Mouse (Mus musculus): ENCODE data around the gene Grhl1. TPM values are rescaled to one million over a fixed set of nuclear protein-coding genes. Genes with fewer than 3 reads are reported as not detected.
A peak's percentile ranks its signal among the peaks of the same experiment; 100 is the strongest.

Gene Grhl1
- polyA plus RNA-seq, 1 experiment from 2014 or later = 0.48 TPM

GRCm38 (mm10) chr12:24645901-24646300 lies 73.8 kb downstream of the Grhl1 start:
- H3K27me3 ChIP-seq (ENCODE audit: control insufficient read depth, insufficient read depth, low read length) = no peaks in the 10 kb centered on the region
- H3K4me1 ChIP-seq (ENCODE audit: control insufficient read depth, insufficient read depth, low read length) = peaks cover 3% of the 10 kb centered on the region; the same call in 1 of the 2 replicates
- H3K36me3 ChIP-seq (ENCODE audit: control insufficient read depth, insufficient read depth, low read length) = no peaks in the 10 kb centered on the region
- H3K4me3 ChIP-seq (ENCODE audit: low read depth, low read length) = no peak overlapping the region
- H3K4me2 ChIP-seq (ENCODE audit: low read depth, low read length) = no peak overlapping the region
- H3K27ac ChIP-seq (ENCODE audit: low read depth, low read length) = no peak overlapping the region
- 85% methylated on average over 6 of the region's 6 CpGs for WGBS
- H3K9me3 ChIP-seq (ENCODE audit: control insufficient read depth, low read length) = no peaks in the 10 kb centered on the region
- ATAC-seq (ENCODE audit: low read depth) = no peak
- no peak overlapping the region for H3K9ac ChIP-seq (replicated peaks; ENCODE audit: low read depth, low read length)

GRCm38 (mm10) chr12:24648094-24648493 lies 76.0 kb downstream of the Grhl1 start:
- Histone ChIP-seq H3K9ac (replicated peaks; ENCODE audit: low read depth, low read length) (no peak overlapping the region), H3K4me2 (ENCODE audit: low read depth, low read length) (no peak overlapping the region), H3K4me3 (ENCODE audit: low read depth, low read length) (no peak overlapping the region), H3K27ac (ENCODE audit: low read depth, low read length) (no peak overlapping the region), H3K4me1 (ENCODE audit: control insufficient read depth, insufficient read depth, low read length) (peaks cover 15% of the 10 kb centered on the region), H3K36me3 (ENCODE audit: control insufficient read depth, insufficient read depth, low read length) (no peaks in the 10 kb centered on the region), H3K9me3 (ENCODE audit: control insufficient read depth, low read length) (no peaks in the 10 kb centered on the region), H3K27me3 (ENCODE audit: control insufficient read depth, insufficient read depth, low read length) (no peaks in the 10 kb centered on the region)
- ATAC-seq (ENCODE audit: low read depth) = no peak
- 71% methylated on average over 1 of the region's 1 CpGs for WGBS

- H3K4me3 ChIP-seq (ENCODE audit: low read depth, low read length) = peak overlapping the region; percentile 85
- peak overlapping the region; percentile 60 for H3K4me2 ChIP-seq (ENCODE audit: low read depth, low read length)
- H3K27ac ChIP-seq (ENCODE audit: low read depth, low read length) = peak overlapping the region; percentile 75
- H3K9me3 ChIP-seq (ENCODE audit: control insufficient read depth, low read length) = no peaks in the 10 kb centered on the region
- peak; percentile 4; the same call in 1 of the 2 replicates for ATAC-seq (ENCODE audit: low read depth)
- H3K27me3 ChIP-seq (ENCODE audit: control insufficient read depth, insufficient read depth, low read length) = no peaks in the 10 kb centered on the region
- WGBS = 6% methylated on average over 22 of the region's 22 CpGs
- peaks cover 15% of the 10 kb centered on the region for H3K4me1 ChIP-seq (ENCODE audit: control insufficient read depth, insufficient read depth, low read length)
- peak overlapping the region; percentile 53 for H3K9ac ChIP-seq (replicated peaks; ENCODE audit: low read depth, low read length)
- peaks cover 14% of the 10 kb centered on the region for H3K36me3 ChIP-seq (ENCODE audit: control insufficient read depth, insufficient read depth, low read length)
These were observed 78.5 kb downstream of the Grhl1 start for GRCm38 (mm10) chr12:24650415-24651062.

- Histone ChIP-seq H3K9me3 (ENCODE audit: control insufficient read depth, low read length) (no peaks in the 10 kb centered on the region), H3K27ac (ENCODE audit: low read depth, low read length) (peak within 1 kb of the TSS; percentile 97), H3K4me1 (ENCODE audit: control insufficient read depth, insufficient read depth, low read length) (peaks cover 15% of the 10 kb centered on the region), H3K36me3 (ENCODE audit: control insufficient read depth, insufficient read depth, low read length) (peaks cover 19% of the 10 kb centered on the region), H3K9ac (replicated peaks; ENCODE audit: low read depth, low read length) (peak within 1 kb of the TSS; percentile 95), H3K27me3 (ENCODE audit: control insufficient read depth, insufficient read depth, low read length) (no peaks in the 10 kb centered on the region), H3K4me2 (ENCODE audit: low read depth, low read length) (peak within 1 kb of the TSS; percentile 60), H3K4me3 (ENCODE audit: low read depth, low read length) (peak within 1 kb of the TSS; percentile 85)
- WGBS = under 1% methylated on average over 60 of the region's 68 CpGs
- ATAC-seq (ENCODE audit: low read depth) = peak; percentile 90
These were observed 79.0 kb downstream of the Grhl1 start, which contains the start of gene Klf11 for GRCm38 (mm10) chr12:24651063-24651557. Gene Klf11 (plus strand): TSS chr12:24651274.

- Histone ChIP-seq H3K27ac (ENCODE audit: low read depth, low read length) (peak overlapping the region; percentile 97), H3K4me3 (ENCODE audit: low read depth, low read length) (peak overlapping the region; percentile 85), H3K27me3 (ENCODE audit: control insufficient read depth, insufficient read depth, low read length) (no peaks in the 10 kb centered on the region), H3K4me2 (ENCODE audit: low read depth, low read length) (peak overlapping the region; percentile 60), H3K4me1 (ENCODE audit: control insufficient read depth, insufficient read depth, low read length) (peaks cover 21% of the 10 kb centered on the region), H3K36me3 (ENCODE audit: control insufficient read depth, insufficient read depth, low read length) (peaks cover 21% of the 10 kb centered on the region), H3K9me3 (ENCODE audit: control insufficient read depth, low read length) (no peaks in the 10 kb centered on the region), H3K9ac (replicated peaks; ENCODE audit: low read depth, low read length) (peak overlapping the region; percentile 95)
- peak; percentile 87 for ATAC-seq (ENCODE audit: low read depth)
- 1% methylated on average over 36 of the region's 36 CpGs for WGBS
These were observed 79.7 kb downstream of the Grhl1 start for GRCm38 (mm10) chr12:24651642-24652342.

GRCm38 (mm10) chr12:24654065-24654862 lies 82.2 kb downstream of the Grhl1 start:
- Histone ChIP-seq H3K27ac (ENCODE audit: low read depth, low read length) (no peak overlapping the region), H3K9ac (replicated peaks; ENCODE audit: low read depth, low read length) (no peak overlapping the region), H3K4me2 (ENCODE audit: low read depth, low read length) (no peak overlapping the region), H3K4me3 (ENCODE audit: low read depth, low read length) (no peak overlapping the region), H3K4me1 (ENCODE audit: control insufficient read depth, insufficient read depth, low read length) (peaks cover 27% of the 10 kb centered on the region), H3K27me3 (ENCODE audit: control insufficient read depth, insufficient read depth, low read length) (no peaks in the 10 kb centered on the region), H3K36me3 (ENCODE audit: control insufficient read depth, insufficient read depth, low read length) (peaks cover 26% of the 10 kb centered on the region), H3K9me3 (ENCODE audit: control insufficient read depth, low read length) (no peaks in the 10 kb centered on the region)
- WGBS = 71% methylated on average over 16 of the region's 16 CpGs
- ATAC-seq (ENCODE audit: low read depth) = no peak

- 70% methylated on average over 3 of the region's 3 CpGs for WGBS
- Histone ChIP-seq H3K9me3 (ENCODE audit: control insufficient read depth, low read length) (no peaks in the 10 kb centered on the region), H3K27me3 (ENCODE audit: control insufficient read depth, insufficient read depth, low read length) (no peaks in the 10 kb centered on the region), H3K27ac (ENCODE audit: low read depth, low read length) (no peak overlapping the region), H3K36me3 (ENCODE audit: control insufficient read depth, insufficient read depth, low read length) (peaks cover 30% of the 10 kb centered on the region), H3K4me3 (ENCODE audit: low read depth, low read length) (no peak overlapping the region), H3K4me2 (ENCODE audit: low read depth, low read length) (peak overlapping the region; percentile 34; the same call in 1 of the 2 replicates), H3K4me1 (ENCODE audit: control insufficient read depth, insufficient read depth, low read length) (peaks cover 23% of the 10 kb centered on the region), H3K9ac (replicated peaks; ENCODE audit: low read depth, low read length) (no peak overlapping the region; the same call in 1 of the 2 replicates)
- no peak for ATAC-seq (ENCODE audit: low read depth)
These were observed 84.4 kb downstream of the Grhl1 start for GRCm38 (mm10) chr12:24656436-24656835.

- Histone ChIP-seq H3K9me3 (ENCODE audit: control insufficient read depth, low read length) (no peaks in the 10 kb centered on the region), H3K4me2 (ENCODE audit: low read depth, low read length) (no peak overlapping the region), H3K9ac (replicated peaks; ENCODE audit: low read depth, low read length) (no peak overlapping the region), H3K4me1 (ENCODE audit: control insufficient read depth, insufficient read depth, low read length) (peaks cover 12% of the 10 kb centered on the region), H3K4me3 (ENCODE audit: low read depth, low read length) (no peak overlapping the region), H3K36me3 (ENCODE audit: control insufficient read depth, insufficient read depth, low read length) (peaks cover 30% of the 10 kb centered on the region), H3K27me3 (ENCODE audit: control insufficient read depth, insufficient read depth, low read length) (no peaks in the 10 kb centered on the region), H3K27ac (ENCODE audit: low read depth, low read length) (no peak overlapping the region)
- no peak for ATAC-seq (ENCODE audit: low read depth)
- WGBS = 92% methylated on average over 4 of the region's 4 CpGs
These were observed 86.9 kb downstream of the Grhl1 start for GRCm38 (mm10) chr12:24658998-24659397.
